Mouse (Mus musculus): ENCODE data around the gene Gm29094.
"Not testable (repeated sequence)": the region's sequence is repeated elsewhere in the genome, so short reads cannot be mapped to it uniquely, and the experiment has no call there.

Gene Gm29094

GRCm38 (mm10) chr9:89198969-89199416 is at the start of gene Gm29094, which contains the start of gene Bcl2a1b:
Gm29094 (plus strand) TSS chr9:89199379.
Bcl2a1b (plus strand) TSS chr9:89199209.
- not testable (repeated sequence) for DNase-seq (ENCODE audit: low spot score)

- DNase-seq (ENCODE audit: low spot score) = not testable (repeated sequence)
Measured at GRCm38 (mm10) chr9:89172539-89172938, 26.6 kb upstream of the Gm29094 start.

GRCm38 (mm10) chr9:89178833-89179232 is 20.3 kb upstream of the Gm29094 start:
- peak; percentile 28 for DNase-seq (ENCODE audit: low spot score)

GRCm38 (mm10) chr9:89179469-89179868 is 19.7 kb upstream of the Gm29094 start:
- DNase-seq (ENCODE audit: low spot score) = not testable (repeated sequence)

- not testable (repeated sequence) for DNase-seq (ENCODE audit: low spot score)
Measured at GRCm38 (mm10) chr9:89187006-89187405, 12.2 kb upstream of the Gm29094 start.

GRCm38 (mm10) chr9:89195483-89195882 is 3.7 kb upstream of the Gm29094 start:
- DNase-seq (ENCODE audit: low spot score) = not testable (repeated sequence)

- not testable (repeated sequence) for DNase-seq (ENCODE audit: low spot score)
Measured at GRCm38 (mm10) chr9:89197509-89197908, 1.7 kb upstream of the Gm29094 start.

- DNase-seq (ENCODE audit: low spot score) = not testable (repeated sequence)
Measured at GRCm38 (mm10) chr9:89198349-89198748, 830 bp upstream of the Gm29094 start.

GRCm38 (mm10) chr9:89202256-89202655 is 3.1 kb downstream of the Gm29094 start:
- not testable (repeated sequence) for DNase-seq (ENCODE audit: low spot score)

- not testable (repeated sequence) for DNase-seq (ENCODE audit: low spot score)
Measured at GRCm38 (mm10) chr9:89208939-89209338, 9.8 kb downstream of the Gm29094 start.

- not testable (repeated sequence) for DNase-seq (ENCODE audit: low spot score)
Measured at GRCm38 (mm10) chr9:89210353-89211064, 11.3 kb downstream of the Gm29094 start, which contains the start of gene Mthfs. Mthfs (plus strand) TSS chr9:89210676.

GRCm38 (mm10) chr9:89211065-89211858 is 12.1 kb downstream of the Gm29094 start:
- peak; percentile 89 for DNase-seq (ENCODE audit: low spot score)

- not testable (repeated sequence) for DNase-seq (ENCODE audit: low spot score)
Measured at GRCm38 (mm10) chr9:89212428-89212827, 13.2 kb downstream of the Gm29094 start.

GRCm38 (mm10) chr9:89218174-89218573 is 19.0 kb downstream of the Gm29094 start:
- not testable (repeated sequence) for DNase-seq (ENCODE audit: low spot score)

GRCm38 (mm10) chr9:89219668-89220067 is 20.5 kb downstream of the Gm29094 start:
- DNase-seq (ENCODE audit: low spot score) = not testable (repeated sequence)

- not testable (repeated sequence) for DNase-seq (ENCODE audit: low spot score)
Measured at GRCm38 (mm10) chr9:89220704-89221287, 21.6 kb downstream of the Gm29094 start.

- DNase-seq (ENCODE audit: low spot score) = no peak
Measured at GRCm38 (mm10) chr9:89226071-89226470, 26.9 kb downstream of the Gm29094 start.

GRCm38 (mm10) chr9:89228122-89228521 is 28.9 kb downstream of the Gm29094 start:
- no peak for DNase-seq (ENCODE audit: low spot score)

- DNase-seq (ENCODE audit: low spot score) = not testable (repeated sequence)
Measured at GRCm38 (mm10) chr9:89230897-89231497, 31.8 kb downstream of the Gm29094 start.

- DNase-seq (ENCODE audit: low spot score) = not testable (repeated sequence)
Measured at GRCm38 (mm10) chr9:89237131-89237530, 38.0 kb downstream of the Gm29094 start.

GRCm38 (mm10) chr9:89238976-89239505 is 39.9 kb downstream of the Gm29094 start:
- not testable (repeated sequence) for DNase-seq (ENCODE audit: low spot score)
